Mouse (Mus musculus): ENCODE data around the gene Minpp1.

The Minpp1 gene

GRCm38 (mm10) chr19:32485681-32486105, at the start of gene Minpp1:
TSS of gene Minpp1 (plus strand) at chr19:32485769.
- in situ Hi-C loops (cut with MboI, MseI): loop anchor here (10.0 to 25.0 kb wide), 2 partner anchors 469 to 1702 kb away; partner anchors contain the start of gene Stambpl1 (in 1 of the 2)

- in situ Hi-C loops (cut with MboI, MseI): loop anchor here in 1 of 2 experiments (5.0 to 10.0 kb wide), 3 partner anchors 67 to 467 kb away; no protein-coding TSS in a partner anchor
Observed at GRCm38 (mm10) chr19:32439356-32439755, 46.2 kb upstream of the Minpp1 start.

GRCm38 (mm10) chr19:32441568-32441967, 44.0 kb upstream of the Minpp1 start:
- in situ Hi-C loops (cut with MboI, MseI): no loop called here

- in situ Hi-C loops (cut with MboI, MseI): no loop called here
Observed at GRCm38 (mm10) chr19:32448931-32449330, 36.6 kb upstream of the Minpp1 start.

GRCm38 (mm10) chr19:32452231-32452630, 33.3 kb upstream of the Minpp1 start:
- in situ Hi-C loops (cut with MboI, MseI): loop anchor here (10.0 kb wide), 2 partner anchors 967 to 1463 kb away; no protein-coding TSS in a partner anchor

GRCm38 (mm10) chr19:32456744-32457143, 28.8 kb upstream of the Minpp1 start:
- in situ Hi-C loops (cut with MboI, MseI): loop anchor here (10.0 kb wide), 2 partner anchors 972 to 1458 kb away; no protein-coding TSS in a partner anchor

GRCm38 (mm10) chr19:32457631-32458030, 27.9 kb upstream of the Minpp1 start:
- in situ Hi-C loops (cut with MboI, MseI): loop anchor here (10.0 kb wide), 2 partner anchors 973 to 1457 kb away; no protein-coding TSS in a partner anchor

GRCm38 (mm10) chr19:32463037-32463436, 22.5 kb upstream of the Minpp1 start:
- in situ Hi-C loops (cut with MboI, MseI): no loop called here

- in situ Hi-C loops (cut with MboI, MseI): no loop called here
Observed at GRCm38 (mm10) chr19:32465228-32465627, 20.3 kb upstream of the Minpp1 start.

- in situ Hi-C loops (cut with MboI, MseI): no loop called here
Observed at GRCm38 (mm10) chr19:32466478-32466877, 19.1 kb upstream of the Minpp1 start, which contains the start of gene Rpl9-ps6. TSS of gene Rpl9-ps6 (minus strand) at chr19:32466578.

GRCm38 (mm10) chr19:32467325-32467724, 18.2 kb upstream of the Minpp1 start:
- in situ Hi-C loops (cut with MboI, MseI): no loop called here

- in situ Hi-C loops (cut with MboI, MseI): no loop called here
Observed at GRCm38 (mm10) chr19:32470059-32470497, 15.5 kb upstream of the Minpp1 start.

GRCm38 (mm10) chr19:32470570-32471263, 14.9 kb upstream of the Minpp1 start:
- in situ Hi-C loops (cut with MboI, MseI): no loop called here

GRCm38 (mm10) chr19:32476016-32476711, 9.4 kb upstream of the Minpp1 start:
- in situ Hi-C loops (cut with MboI, MseI): loop anchor here in 1 of 2 experiments (25.0 kb wide), 1 partner anchor 1711 kb away; the partner anchor contains the start of gene Stambpl1

- in situ Hi-C loops (cut with MboI, MseI): loop anchor here in 1 of 2 experiments (25.0 kb wide), 1 partner anchor 1711 kb away; the partner anchor contains the start of gene Stambpl1
Observed at GRCm38 (mm10) chr19:32476712-32477052, 8.9 kb upstream of the Minpp1 start.

GRCm38 (mm10) chr19:32480255-32480654, 5.3 kb upstream of the Minpp1 start:
- in situ Hi-C loops (cut with MboI, MseI): loop anchor here (10.0 to 25.0 kb wide), 2 partner anchors 475 to 1707 kb away; partner anchors contain the start of gene Stambpl1 (in 1 of the 2)

GRCm38 (mm10) chr19:32480791-32481442, 4.7 kb upstream of the Minpp1 start:
- in situ Hi-C loops (cut with MboI, MseI): loop anchor here (10.0 to 25.0 kb wide), 2 partner anchors 474 to 1706 kb away; partner anchors contain the start of gene Stambpl1 (in 1 of the 2)

- in situ Hi-C loops (cut with MboI, MseI): loop anchor here (10.0 to 25.0 kb wide), 2 partner anchors 473 to 1706 kb away; partner anchors contain the start of gene Stambpl1 (in 1 of the 2)
Observed at GRCm38 (mm10) chr19:32481511-32481910, 4.1 kb upstream of the Minpp1 start.

- in situ Hi-C loops (cut with MboI, MseI): loop anchor here (10.0 to 25.0 kb wide), 2 partner anchors 470 to 1702 kb away; partner anchors contain the start of gene Stambpl1 (in 1 of the 2)
Observed at GRCm38 (mm10) chr19:32484941-32485660, 468 bp upstream of the Minpp1 start.

GRCm38 (mm10) chr19:32486106-32486724, 646 bp downstream of the Minpp1 start:
- in situ Hi-C loops (cut with MboI, MseI): loop anchor here (10.0 to 25.0 kb wide), 2 partner anchors 469 to 1701 kb away; partner anchors contain the start of gene Stambpl1 (in 1 of the 2)
